Mouse (Mus musculus) heart, embryonic 14.5 days (tissue): Measurements from ENCODE around the gene Maml1. TPM values are rescaled to one million over a fixed set of nuclear protein-coding genes. Genes with fewer than 3 reads are reported as not detected.

Experiments used
- ATAC-seq: fragments of 200-750 bp; cut with Nextera tagmentation; 2 replicates; pipeline ENCODE4 v1.8.0; 2017; ENCODE audit warnings: low read depth, moderate TSS enrichment; ENCODE audit not compliant: insufficient number of reproducible peaks, insufficient read depth, low FRiP score
- H3K27ac ChIP-seq, 2 experiments: fragments of 200-500 bp in 1 of 2; fragments of 300-500 bp in 1 of 2; sonication (generic) in 1 of 2; replicated peaks in 1 of 2; 2 replicates each; pipeline ENCODE4 v1.5.1; 2012 to 2014; ENCODE audit warnings: low read depth in 2 of 2, low read length in 2 of 2, control low read depth in 1 of 2, mild to moderate bottlenecking in 1 of 2, mixed read lengths in 1 of 2; ENCODE audit not compliant: control insufficient read depth in 1 of 2, insufficient read depth in 1 of 2
- H3K27me3 ChIP-seq: fragments of 300-500 bp; sonication (generic); 2 replicates; pipeline ENCODE4 v1.6.1; 2014; ENCODE audit warnings: mild to moderate bottlenecking, low read length, control low read depth; ENCODE audit not compliant: control insufficient read depth, insufficient read depth
- H3K36me3 ChIP-seq: fragments of 300-500 bp; sonication (generic); 2 replicates; pipeline ENCODE4 v1.6.1; 2014; ENCODE audit warnings: mild to moderate bottlenecking, control low read depth, low read length, mixed read lengths; ENCODE audit not compliant: control insufficient read depth, insufficient read depth
- H3K4me1 ChIP-seq, 2 experiments: fragments of 200-500 bp in 1 of 2; fragments of 300-500 bp in 1 of 2; sonication (generic) in 1 of 2; 2 replicates each; pipeline ENCODE4 v1.6.1; 2012 to 2014; ENCODE audit warnings: low read length in 2 of 2, control low read depth in 1 of 2, mixed read lengths in 1 of 2; ENCODE audit not compliant: control insufficient read depth in 2 of 2, insufficient read depth in 2 of 2
- H3K4me2 ChIP-seq: fragments of 300-500 bp; sonication (generic); 2 replicates; pipeline ENCODE4 v1.6.1; 2014; ENCODE audit warnings: mild to moderate bottlenecking, low read length
- H3K4me3 ChIP-seq, 2 experiments: fragments of 200-500 bp in 1 of 2; fragments of 300-500 bp in 1 of 2; sonication (generic) in 1 of 2; 2 replicates each; pipeline ENCODE4 v1.5.1; 2012 to 2014; ENCODE audit warnings: low read length in 2 of 2, mild to moderate bottlenecking in 2 of 2, control low read depth in 1 of 2, low read depth in 1 of 2, moderate library complexity in 1 of 2; ENCODE audit not compliant: control insufficient read depth in 1 of 2, insufficient read depth in 1 of 2
- H3K9ac ChIP-seq: fragments of 300-500 bp; sonication (generic); 2 replicates; pipeline ENCODE4 v1.6.1; 2014; ENCODE audit warnings: mild to moderate bottlenecking, low read length
- H3K9me3 ChIP-seq: fragments of 300-500 bp; sonication (generic); 2 replicates; pipeline ENCODE4 v1.6.1; 2016; ENCODE audit warnings: low read length, control low read depth; ENCODE audit not compliant: control insufficient read depth
- WGBS: fragments of 180-500 bp; shearing (Covaris S2); extraction: QIAGEN DNeasy Blood & Tissue Kit; methylation state at CpG from one replicate; pipeline ENCODE4 v1.1.7; 2014; 5-methylcytosine and 5-hydroxymethylcytosine counted together
- polyA plus RNA-seq: library from polyadenylated mRNA; unstranded; fragments of >200 nt; fragmentation: Nextera tagmentation; extraction: Ambion mirVana; gene quantifications from 2 replicates; pipeline ENCODE4 v1.2.1, GENCODE M21; 2014

The Maml1 gene
- polyA plus RNA-seq, 1 experiment from 2014 or later = 5.6 TPM

DNA sequence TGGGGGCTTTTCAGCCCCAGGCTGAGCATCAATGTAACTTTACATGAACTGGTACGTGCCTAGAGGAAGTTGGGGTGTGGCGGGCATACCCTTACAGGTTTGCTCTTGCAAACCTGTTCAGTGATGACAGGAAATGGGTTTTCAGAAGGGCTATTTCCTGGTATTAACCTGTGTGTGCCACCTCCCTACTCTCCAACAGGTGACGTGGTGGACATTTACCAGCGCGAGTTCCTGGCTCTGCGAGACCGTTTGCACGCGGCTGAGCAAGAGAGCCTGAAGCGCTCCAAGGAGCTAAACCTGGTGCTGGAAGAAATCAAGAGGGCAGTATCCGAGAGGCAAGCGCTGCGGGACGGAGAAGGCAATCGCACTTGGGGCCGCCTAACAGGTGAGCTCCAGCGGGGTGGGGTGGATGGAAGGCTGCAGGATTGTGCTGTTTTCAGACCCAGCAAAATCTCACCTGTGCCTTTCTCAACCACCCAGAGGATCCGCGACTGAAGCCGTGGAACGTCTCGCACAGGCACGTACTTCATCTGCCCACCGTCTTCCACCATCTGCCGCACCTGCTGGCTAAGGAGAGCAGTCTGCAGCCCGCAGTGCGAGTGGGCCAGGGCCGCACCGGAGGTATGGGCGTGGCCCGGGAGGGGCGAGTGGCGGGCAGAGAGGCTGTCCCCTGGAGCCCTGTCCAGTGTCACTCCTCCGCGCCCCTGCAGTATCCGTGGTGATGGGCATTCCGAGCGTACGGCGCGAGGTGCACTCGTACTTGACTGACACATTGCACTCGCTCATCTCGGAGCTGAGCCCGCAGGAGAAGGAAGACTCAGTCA lies 61.4 kb downstream of the Maml1 start:
- Histone ChIP-seq H3K4me3 (peak overlapping the region; percentile 9 to 22; a peak in 3 of 4 replicates), H3K9me3 (no peaks in the 10 kb centered on the region), H3K9ac (no peak overlapping the region)

DNA sequence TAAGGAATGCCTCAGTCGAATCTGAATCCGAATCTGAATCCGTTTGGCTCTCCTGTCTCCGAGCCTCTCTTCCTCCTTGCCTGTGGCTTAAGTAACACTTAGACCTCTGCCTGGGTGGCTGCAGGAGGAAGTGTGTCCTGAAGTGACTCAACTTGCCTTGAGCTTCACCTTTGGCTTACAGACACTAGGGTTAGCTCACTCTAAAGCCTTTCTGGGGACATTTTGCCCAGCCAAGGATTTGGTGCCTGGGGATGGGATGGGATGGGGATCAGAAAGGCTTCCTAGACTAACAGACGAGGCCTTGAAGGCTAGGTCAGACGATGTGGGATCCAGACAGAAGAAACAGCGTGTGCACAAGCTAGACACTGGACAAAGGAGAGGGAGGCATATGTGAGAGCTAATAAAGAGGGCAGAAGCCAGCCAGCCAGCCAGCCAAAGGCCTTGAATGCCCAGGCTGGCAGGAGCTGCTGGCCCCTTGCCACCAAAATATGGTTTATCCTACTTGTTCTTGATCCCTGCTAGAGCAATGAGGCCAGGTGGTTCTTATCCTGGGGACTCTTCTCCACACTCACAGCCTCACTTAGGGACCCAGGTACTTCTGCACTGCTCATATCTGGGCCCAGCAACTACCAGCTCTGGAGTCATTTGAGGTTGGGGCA lies 62.7 kb downstream of the Maml1 start:
- WGBS = 67% methylated on average over 7 of the region's 7 CpGs
- Histone ChIP-seq H3K9ac (no peak overlapping the region), H3K36me3 (peaks cover 35% of the 10 kb centered on the region), H3K4me1 (peaks cover 13 to 18% of the 10 kb centered on the region in 2 experiments), H3K4me2 (no peak overlapping the region), H3K9me3 (no peaks in the 10 kb centered on the region), H3K27ac (no peak overlapping the region), H3K27me3 (no peaks in the 10 kb centered on the region), H3K4me3 (no peak overlapping the region)
- no peak for ATAC-seq

More for the DNA sequence above, 61.4 kb downstream of the Maml1 start:
- WGBS = 33% methylated on average over 45 of the region's 45 CpGs
- Histone ChIP-seq H3K27me3 (no peaks in the 10 kb centered on the region), H3K4me1 (peaks cover 13 to 17% of the 10 kb centered on the region in 2 experiments), H3K36me3 (peaks cover 45% of the 10 kb centered on the region), H3K4me2 (peak overlapping the region; percentile 62), H3K27ac (no peak overlapping the region)
- no peak for ATAC-seq

DNA sequence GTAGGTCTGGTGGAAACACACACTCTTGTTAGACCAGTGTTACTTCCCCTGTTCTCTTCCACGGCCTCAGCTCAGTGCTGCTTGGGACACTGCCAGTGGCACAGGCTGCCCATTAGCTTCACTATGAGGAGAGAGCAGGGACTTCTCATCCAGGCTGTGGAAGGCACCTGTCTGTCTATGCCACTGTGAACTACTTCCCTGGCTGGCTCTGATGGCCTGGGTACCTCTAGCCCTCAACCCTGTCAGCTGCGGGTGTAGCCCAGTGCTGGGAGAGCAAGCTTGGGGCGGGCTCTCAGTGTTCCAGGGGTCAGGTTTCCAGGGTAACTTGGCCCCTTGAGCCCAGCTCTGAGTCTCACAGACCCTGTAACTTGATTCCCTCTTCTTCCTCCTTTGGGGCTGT lies 63.3 kb downstream of the Maml1 start:
- Histone ChIP-seq H3K36me3 (peaks cover 28% of the 10 kb centered on the region), H3K4me2 (no peak overlapping the region), H3K27ac (no peak overlapping the region), H3K4me3 (no peak overlapping the region), H3K4me1 (peaks cover 13 to 22% of the 10 kb centered on the region in 2 experiments), H3K9me3 (no peaks in the 10 kb centered on the region), H3K27me3 (no peaks in the 10 kb centered on the region), H3K9ac (no peak overlapping the region)
- WGBS = 57% methylated on average over 3 of the region's 3 CpGs
- ATAC-seq = no peak

DNA sequence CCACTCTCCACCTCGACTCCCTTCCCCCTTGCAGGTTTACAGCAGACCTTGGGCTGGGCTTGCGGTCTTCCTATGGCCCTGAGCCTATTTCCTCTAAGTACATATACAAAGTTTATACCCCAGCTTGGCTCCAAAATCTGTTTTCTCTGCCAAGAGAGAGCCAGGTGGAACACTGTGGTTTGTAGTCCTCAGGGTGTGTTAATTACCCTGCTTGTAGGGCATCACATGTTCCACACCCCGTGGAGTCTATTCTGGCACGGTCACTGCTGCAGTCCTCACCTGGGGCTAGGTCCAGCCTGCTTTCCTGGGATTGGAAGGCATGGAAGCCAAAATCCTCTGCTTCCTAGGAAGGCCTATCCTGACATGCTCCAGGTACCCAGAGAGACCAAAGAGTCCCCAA lies 64.4 kb downstream of the Maml1 start:
- Histone ChIP-seq H3K36me3 (peaks cover 18% of the 10 kb centered on the region), H3K9ac (no peak overlapping the region), H3K4me1 (peaks cover 13 to 25% of the 10 kb centered on the region in 2 experiments), H3K4me2 (peak overlapping the region; percentile 82; the same call in 1 of the 2 replicates), H3K27ac (0 out of 4 replicates have a peak overlapping the region, but pooled peaks of 1 of the 2 experiments have one; percentile 69), H3K4me3 (no peak overlapping the region), H3K27me3 (no peaks in the 10 kb centered on the region), H3K9me3 (no peaks in the 10 kb centered on the region)
- 93% methylated on average over 4 of the region's 4 CpGs for WGBS
- ATAC-seq = no peak

DNA sequence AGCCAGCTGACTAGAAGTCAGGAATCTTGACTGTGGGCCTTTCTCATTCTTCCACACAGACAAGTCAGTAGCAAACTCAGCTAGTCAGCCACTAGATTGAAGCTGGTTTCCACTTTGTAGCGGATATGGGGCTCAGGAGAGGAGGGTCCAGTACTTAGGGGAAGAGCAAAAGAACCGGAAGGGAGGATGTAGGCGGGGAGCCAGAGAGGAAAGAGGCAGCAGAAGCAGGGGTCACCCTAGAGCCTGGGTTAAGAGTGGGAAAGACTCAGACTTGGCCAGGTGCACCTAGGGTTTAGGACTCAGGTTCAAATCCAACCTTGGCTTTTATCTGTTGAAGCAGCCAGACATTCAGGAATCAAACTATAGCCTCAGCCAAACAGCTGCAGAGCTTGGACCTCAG lies 64.9 kb downstream of the Maml1 start:
- H3K9ac ChIP-seq = 0 out of 2 replicates have a peak overlapping the region, but pooled peaks have one; percentile 89
- no peaks in the 10 kb centered on the region for H3K27me3 ChIP-seq
- 63% methylated on average over 3 of the region's 3 CpGs for WGBS
- no peaks in the 10 kb centered on the region for H3K9me3 ChIP-seq
- no peak overlapping the region for H3K4me3 ChIP-seq
- H3K4me1 ChIP-seq = peaks cover 13 to 26% of the 10 kb centered on the region in 2 experiments
- no peak for ATAC-seq
- H3K36me3 ChIP-seq = peaks cover 13% of the 10 kb centered on the region
- H3K4me2 ChIP-seq = peak overlapping the region; percentile 82
- H3K27ac ChIP-seq = peak overlapping the region; percentile 43 to 69

DNA sequence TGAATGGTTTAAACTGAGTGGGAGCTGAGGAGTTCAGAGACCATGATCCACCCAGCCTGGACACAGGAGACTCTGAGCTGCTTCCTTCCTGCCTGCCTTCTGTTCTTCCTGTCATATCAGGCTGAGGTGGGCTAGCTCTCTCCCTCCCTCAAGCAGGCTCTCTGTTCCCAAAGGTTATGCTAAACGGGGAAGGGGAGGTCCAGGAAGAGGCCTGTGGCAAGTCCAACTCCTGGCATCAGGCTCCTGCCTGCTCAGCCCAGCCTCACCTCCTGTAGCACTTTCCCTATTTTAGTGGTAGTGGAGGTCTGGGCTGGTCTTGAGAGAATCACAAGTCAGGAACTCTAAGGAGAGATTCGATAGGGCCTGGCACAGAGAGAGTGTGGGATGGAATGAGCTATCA lies 65.7 kb downstream of the Maml1 start:
- H3K4me3 ChIP-seq = peak overlapping the region; percentile 73 to 75
- 53% methylated on average over 2 of the region's 2 CpGs for WGBS
- H3K9me3 ChIP-seq = no peaks in the 10 kb centered on the region
- peak overlapping the region; percentile 82 for H3K4me2 ChIP-seq
- H3K27me3 ChIP-seq = no peaks in the 10 kb centered on the region
- H3K9ac ChIP-seq = peak overlapping the region; percentile 89
- peak overlapping the region; percentile 43 to 69 for H3K27ac ChIP-seq
- no peak for ATAC-seq
- H3K36me3 ChIP-seq = peaks cover 5% of the 10 kb centered on the region; the same call in 1 of the 2 replicates
- peaks cover 13 to 26% of the 10 kb centered on the region in 2 experiments for H3K4me1 ChIP-seq

DNA sequence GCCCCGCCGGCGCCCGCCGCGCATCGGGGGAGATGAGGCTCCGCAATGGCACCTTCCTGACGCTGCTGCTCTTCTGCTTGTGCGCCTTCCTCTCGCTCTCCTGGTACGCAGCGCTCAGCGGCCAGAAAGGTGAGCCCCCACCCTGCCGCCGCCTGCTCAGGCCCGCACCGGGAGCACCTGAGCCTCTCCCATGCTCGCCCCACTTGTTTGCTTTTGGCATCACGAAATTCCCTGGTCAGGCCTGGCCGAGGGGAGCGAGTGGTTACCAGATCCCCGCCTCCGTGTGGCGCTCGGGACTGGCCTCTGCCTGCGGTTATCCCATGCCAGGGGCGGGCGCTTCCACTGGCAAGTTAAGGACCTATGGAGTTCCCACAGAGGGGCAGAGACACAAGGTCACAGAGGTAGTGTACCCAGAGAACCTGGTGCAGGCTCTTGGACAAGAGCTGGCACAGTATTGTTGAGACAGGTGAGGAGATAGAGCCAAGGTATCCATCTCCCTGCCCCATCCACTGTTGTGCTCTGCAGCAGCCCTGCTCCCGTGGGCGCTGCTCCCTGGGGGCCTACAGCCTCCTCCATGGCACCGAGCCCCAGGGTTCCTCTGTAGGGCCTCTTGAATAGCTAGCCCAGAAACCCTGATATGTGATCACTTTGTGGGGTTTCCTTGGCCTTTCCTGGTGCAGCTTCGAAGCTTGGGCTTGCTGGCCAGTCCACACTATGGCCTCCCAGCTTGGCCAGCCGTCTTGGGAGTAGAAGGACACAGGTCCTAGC lies 66.3 kb downstream of the Maml1 start:
- H3K27ac ChIP-seq = peak overlapping the region; percentile 43 to 69; a peak in 3 of 4 replicates
- peak; percentile 13; the same call in 1 of the 2 replicates for ATAC-seq
- peaks cover 11 to 26% of the 10 kb centered on the region in 2 experiments for H3K4me1 ChIP-seq
- H3K27me3 ChIP-seq = no peaks in the 10 kb centered on the region
- peaks cover 5% of the 10 kb centered on the region; the same call in 1 of the 2 replicates for H3K36me3 ChIP-seq
- peak overlapping the region; percentile 89 for H3K9ac ChIP-seq
- H3K9me3 ChIP-seq = no peaks in the 10 kb centered on the region
- H3K4me2 ChIP-seq = peak overlapping the region; percentile 82
- H3K4me3 ChIP-seq = peak overlapping the region; percentile 73 to 75
- 3% methylated on average over 34 of the region's 34 CpGs for WGBS
